Mouse (Mus musculus): ENCODE results near the gene Angel1.

Gene Angel1

DNA sequence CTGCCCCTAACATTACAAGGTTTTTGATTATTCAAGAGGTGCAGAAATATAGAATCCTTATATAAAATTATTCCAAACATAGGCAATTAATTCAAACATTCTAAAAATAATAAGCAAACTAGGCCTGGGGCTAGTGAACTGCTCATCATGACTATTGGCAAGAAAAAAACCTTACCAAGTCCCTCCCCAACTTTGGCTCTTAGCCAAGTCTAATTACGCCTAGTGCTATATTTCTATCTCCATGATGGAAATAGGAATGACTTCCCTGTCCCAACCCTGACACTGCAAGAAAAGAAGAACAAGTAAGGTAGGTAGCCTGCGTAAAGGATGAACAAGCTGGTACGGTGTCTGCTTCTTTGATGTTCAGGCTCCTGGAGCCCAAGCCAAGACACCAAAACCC, 23.6 kb downstream of the Angel1 start:
- DNase-seq (ENCODE audit: low spot score in 2 of 2) = no peak

DNA sequence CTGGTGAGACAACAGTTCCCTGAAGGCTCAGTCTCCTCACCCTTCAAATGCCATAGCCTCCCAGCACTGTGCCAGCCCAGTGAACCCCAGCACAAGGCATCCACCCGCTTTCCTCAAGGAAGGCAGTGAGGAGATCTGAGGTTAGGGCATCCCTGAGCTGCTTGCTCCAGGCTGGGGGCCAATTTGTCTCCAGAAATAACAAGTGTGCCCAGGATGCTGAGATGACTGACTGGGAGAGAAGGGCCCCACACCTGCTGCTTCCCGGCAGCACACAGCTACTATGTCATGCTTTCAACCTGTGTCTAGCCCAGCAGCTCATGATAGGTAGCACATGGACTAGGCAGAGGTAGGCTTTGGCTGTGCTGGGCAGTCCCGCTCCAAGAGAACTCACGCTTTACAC, 24.8 kb downstream of the Angel1 start:
- DNase-seq (ENCODE audit: low spot score in 2 of 2) = peak in 1 of 2 experiments; percentile 40

DNA sequence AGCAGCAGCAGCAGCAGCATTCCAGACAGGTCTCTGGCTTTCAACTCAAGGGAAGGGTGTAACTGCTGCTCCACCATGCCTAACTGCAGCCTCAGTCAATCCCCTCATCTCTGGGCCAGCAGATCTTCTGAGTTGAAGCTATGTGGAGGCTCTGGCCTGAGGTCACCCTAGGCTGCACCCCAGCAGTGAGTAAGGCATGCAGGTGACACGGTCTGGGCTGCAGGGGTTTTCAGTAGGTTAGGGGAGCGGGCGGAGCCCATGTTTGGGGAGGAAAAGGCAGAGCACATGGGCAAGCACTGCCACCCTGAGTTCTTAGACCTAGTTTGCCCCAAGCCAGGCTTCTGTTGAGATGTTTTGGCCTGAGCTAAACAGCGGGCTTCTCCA, 25.3 kb downstream of the Angel1 start:
- peak in 1 of 2 experiments; percentile 43 for DNase-seq (ENCODE audit: low spot score in 2 of 2)

DNA sequence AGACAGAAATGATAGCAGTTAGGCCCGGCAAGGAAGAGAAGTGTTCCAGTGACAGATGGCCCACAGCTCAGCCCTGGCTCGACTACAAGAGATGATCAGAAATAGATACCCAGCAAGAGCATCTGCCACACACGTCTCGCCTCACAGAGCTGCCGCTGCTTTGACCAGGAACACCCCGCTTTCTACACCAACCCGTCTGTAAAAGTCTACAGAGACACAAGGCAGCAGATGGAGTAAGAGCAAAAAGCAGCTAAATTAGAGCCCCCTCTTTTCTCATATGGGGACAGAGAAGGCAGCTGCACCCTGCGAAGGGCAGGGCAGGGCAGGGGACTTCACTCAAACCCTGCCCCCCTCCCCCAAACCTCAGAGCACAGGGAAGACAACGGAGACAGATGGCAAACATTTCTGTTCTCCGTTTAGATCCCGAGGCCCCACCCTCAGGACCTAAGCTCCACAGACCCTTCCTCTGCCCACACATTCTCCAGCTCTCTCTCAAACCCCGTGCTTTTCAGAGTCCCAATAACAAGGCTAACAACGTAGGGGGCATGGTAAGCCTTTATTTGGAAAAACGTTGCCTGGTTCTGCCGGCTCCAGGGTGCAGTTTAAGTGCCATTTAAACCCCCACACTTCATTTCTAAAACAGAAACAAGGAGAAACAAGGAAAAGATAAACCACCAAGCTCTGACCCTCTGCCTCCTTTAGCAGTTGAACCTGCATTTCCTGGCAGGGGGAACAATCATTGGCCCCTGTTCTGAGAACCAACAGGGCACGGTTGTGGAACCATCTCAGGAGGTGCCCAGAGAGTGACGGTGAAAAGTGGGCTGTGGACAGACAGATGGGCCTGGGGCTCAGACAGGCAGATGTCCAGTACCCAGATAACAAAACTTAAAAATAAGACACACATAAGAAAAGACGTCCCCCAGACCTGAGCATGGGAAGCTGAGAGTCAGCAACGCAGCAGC, 26.0 kb downstream of the Angel1 start:
- DNase-seq (ENCODE audit: low spot score in 2 of 2) = peak; percentile 88 to 95

DNA sequence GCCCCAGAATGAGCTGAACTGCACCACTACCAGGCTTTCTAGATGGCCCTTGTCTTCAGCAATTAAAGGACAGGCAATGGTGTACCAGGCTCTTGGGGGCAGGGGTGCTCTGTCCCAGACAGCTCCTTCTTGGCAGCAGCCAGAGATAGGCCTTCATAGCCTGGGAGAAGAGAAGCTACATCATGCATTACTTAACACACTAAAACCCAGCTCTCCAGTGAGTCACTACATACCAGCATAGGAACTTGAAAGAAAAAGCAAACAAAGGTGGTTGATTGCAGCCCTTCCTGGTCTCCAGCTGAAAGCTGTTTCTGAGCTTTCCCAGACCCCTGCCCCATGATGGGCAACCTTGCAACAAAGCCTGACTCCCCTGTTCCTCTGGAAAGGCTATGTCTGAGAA, 27.7 kb downstream of the Angel1 start:
- DNase-seq (ENCODE audit: low spot score in 2 of 2) = no peak

DNA sequence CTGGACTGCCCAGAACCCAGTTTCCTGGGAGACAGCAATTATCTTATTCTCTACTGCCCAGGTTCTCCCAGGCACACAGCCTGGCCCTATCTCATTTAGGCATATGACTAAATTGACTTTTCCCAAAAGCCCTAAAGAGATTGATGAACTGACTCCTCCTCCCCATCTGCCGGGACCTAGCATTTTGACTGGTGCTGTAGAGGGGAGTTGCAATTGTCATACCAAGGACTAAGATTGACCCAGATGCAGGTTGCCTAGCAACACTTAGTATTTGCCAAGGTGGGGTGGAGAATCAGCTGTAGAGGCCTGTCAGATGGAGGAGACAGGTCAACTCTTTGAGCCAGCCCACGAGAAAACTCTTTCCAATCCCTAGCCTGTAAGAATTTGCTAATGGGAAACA, 28.3 kb downstream of the Angel1 start:
- DNase-seq (ENCODE audit: low spot score in 2 of 2) = peak in 1 of 2 experiments; percentile 41

DNA sequence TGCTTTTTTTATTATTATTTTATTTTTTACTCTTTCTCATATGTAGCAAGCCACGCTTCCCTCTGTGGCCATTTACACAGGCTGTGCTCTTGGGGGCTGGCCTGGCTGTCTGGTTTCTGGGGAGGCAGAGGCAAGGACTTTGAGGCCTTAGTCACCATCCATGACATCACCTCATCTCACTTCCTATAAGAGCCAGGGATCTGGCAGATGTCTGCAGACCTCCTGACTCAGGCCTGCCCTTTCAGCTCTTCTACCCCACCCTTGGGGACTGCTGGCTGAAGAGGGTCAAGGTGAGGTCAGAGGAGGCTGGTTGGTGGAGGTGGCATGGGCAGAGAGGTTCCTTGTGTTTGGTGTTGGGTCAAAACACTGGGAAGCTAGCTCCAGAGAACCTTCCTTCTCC, 31.8 kb downstream of the Angel1 start:
- no peak for DNase-seq (ENCODE audit: low spot score in 2 of 2)

DNA sequence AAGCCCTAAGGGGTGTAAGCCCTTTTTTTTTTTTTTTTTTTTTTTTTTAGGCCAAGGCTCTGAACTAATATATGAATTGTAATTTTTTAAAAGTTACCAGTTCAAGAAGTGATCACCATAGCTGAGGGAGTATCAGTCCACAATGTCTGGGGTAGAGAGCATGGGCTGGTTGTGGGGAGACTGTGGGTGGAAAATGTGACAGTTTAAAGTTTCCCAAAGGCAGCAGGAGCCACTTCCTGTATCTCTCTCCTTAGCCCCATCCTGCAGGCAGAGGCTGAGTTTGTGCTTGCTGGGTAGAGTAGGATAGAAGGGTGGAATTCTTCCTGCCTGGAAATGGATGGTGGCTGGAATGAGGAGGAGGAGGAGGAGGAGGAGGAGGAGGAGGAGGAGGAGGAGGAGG, 32.9 kb downstream of the Angel1 start:
- DNase-seq (ENCODE audit: low spot score in 2 of 2) = no peak

DNA sequence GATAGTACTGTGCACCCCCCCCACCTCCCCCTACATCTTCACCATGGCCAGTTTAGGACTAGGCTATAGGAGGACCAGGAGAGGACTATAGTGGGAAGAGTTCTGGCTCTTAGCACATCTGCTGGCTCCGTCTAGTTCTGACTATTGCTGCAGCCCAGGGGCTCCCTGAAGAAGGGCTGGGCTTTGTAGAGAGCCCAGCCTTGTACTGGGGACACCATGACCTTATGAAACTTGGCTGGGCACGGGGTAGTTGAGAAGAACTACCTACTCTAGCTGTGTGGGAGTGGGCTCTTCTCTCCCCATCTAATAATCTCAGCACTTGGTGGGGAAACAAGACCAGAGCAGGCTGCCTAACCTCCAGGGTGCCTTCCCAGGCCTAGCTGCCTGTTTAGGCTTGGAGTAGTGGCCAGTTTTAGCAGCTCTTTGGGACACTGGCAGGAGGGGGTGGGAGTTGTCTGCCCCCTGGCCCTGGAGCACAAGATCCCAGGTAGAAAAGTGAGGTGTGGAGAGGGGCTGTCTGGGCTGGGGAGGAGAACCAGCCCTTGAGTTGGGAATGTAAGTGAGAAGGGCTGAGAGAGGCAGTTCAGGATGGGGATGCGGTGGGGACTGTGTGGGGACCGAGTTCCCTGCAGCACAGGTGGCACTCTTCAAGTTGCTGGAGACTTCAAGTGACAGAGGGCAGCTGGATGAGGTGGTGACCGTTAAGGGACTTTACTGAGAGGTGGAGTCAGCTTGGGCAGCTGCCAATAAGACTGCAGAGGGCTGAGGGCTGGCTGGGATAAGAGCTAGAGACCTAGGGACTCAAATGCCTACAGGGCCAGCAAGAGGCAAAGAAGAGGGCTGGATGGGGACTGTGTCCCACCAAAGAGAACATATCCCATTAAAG, 33.5 kb downstream of the Angel1 start:
- DNase-seq (ENCODE audit: low spot score in 2 of 2) = peak in 1 of 2 experiments; percentile 37

DNA sequence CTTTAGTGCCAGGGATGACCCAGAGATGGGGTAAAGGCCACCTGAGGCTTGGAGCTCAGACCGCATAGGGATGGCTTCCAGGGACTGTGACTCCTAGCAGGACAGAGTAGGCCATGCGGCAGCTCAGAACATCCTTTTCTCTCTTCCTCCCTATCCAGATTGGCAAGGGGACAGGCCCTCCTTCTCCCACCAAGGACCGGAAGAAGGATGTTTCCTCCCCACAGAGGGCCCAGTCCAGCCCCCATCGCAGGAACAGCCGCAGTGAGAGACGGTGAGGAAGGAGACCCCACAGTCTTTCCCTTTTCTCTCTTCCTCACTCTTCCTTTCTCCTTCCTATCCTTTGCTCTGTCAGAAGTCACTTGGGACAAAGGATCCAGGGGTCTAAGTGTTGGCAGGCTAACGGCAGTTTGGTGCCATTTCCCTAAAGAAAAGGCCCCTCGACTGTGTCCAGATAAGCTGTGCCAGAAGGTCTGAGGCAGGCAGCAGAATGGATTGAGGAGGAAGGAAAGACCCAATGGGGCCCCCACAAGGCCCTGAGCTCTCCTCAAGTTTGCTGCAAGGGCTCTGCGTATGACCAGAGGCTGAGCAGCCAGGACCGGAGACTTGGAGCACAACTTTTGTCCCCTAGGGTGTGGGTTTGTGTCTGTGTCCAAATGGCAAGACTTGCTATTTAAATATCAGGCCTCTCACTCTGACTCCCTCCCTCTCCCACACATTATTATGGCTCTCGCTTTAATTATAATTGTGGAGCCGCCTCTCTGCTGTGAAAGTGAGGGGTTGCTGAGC, 35.4 kb downstream of the Angel1 start:
- peak in 1 of 2 experiments; percentile 32 for DNase-seq (ENCODE audit: low spot score in 2 of 2)

DNA sequence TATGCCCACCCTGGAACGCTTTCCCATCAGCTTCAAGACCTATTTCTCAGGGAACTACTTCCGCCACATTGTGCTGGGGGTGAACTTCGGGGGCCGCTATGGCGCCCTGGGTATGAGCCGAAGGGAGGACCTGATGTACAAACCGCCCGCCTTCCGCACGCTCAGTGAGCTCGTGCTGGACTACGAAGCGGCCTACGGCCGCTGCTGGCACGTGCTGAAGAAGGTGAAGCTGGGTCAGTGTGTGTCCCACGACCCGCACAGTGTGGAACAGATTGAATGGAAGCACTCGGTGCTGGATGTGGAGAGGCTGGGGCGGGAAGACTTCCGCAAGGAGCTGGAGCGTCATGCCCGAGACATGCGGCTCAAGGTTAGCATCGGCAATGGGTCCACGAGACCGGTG, 37.3 kb downstream of the Angel1 start:
- DNase-seq (ENCODE audit: low spot score in 2 of 2) = no peak

DNA sequence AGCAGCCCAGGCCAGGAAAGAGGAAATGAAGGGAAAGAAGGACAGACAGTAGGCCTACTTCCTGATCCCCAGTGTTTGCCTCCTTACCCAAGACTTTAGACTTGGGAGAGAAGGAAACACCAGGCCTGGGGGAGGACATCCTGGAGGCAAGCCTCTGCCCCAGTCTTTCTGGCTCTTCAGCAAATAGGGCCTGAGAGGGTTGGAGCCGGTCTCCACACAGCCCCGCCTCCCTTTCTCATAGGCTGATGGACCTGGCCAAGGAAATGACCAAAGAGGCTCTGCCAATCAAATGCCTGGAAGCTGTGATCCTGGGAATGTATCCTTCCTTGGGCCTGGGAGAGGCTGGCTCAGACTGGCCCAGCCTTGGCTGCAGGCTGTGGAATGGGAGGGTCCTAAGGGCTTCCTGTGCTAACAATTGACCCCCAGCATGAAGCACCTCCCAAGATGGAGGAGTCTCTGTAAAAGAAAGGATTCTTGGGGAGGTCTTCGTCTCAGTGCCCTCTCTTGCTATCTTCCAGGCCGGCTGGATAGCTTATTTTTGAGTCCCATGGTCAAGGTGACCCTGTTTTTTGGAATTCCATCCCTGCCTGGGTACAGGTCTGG, 38.2 kb downstream of the Angel1 start:
- DNase-seq (ENCODE audit: low spot score in 2 of 2) = peak in 1 of 2 experiments; percentile 36

DNA sequence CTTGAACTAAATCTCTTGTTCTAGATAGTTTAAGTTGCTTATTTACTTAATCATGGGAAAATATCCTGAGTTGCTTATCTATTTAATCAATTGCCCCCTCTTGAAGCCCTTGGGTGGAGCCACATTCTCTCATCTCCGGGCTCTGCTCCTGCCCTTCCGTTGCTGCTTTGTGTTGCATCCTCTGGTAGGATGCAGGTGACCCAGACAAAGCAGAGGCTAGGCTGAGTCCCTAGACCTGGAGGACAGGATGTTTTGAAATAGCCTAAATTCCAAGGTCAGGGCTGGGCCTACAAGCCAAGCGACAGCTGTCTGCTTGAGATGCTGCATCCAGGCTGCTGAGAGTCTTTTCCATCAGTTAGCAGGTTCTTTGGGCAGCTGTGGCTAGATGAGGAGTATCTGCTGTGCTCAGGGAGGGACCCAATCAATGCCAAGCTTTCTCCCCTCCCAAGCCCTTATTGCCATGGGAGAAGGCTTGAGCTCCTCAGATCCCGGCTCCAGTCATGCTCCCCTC, 38.8 kb downstream of the Angel1 start:
- DNase-seq (ENCODE audit: low spot score in 2 of 2) = no peak

DNA sequence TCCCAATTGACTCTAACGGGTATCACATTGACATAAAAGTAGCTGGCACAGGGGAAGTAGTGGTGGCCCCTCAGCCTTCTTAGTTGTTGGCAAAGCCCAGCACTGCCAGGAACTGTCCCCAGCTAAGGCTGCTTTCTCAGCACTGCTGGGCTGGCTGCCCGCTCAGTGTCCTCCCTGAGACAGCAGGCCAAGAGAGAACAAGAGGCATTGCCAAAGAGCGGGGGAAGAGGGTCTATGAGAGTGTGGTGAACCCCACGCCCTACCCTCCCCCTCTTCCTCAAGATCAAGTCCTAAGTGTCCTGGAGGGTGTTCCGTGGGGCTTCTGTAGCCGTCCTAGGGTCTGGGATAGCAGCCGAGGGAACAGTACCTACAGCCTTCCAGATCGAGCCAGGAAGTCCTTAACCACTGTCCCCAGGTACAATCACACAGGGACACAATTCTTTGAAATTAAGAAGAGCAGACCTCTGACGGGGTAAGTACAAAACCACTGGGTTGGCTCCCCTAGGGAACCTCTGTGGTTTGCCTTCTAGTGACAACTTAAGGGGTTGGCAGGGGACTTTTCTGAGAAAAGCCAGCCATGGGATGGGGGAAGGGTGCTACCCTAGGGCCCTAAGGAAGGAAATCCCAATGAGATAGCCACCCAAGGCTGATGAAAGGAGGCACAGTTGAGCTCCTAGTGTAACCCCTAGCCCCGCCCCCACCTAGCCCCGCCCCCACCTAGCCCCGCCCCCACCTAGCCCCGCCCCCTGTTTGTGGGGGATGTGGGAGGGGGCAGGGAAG, 39.5 kb downstream of the Angel1 start:
- DNase-seq (ENCODE audit: low spot score in 2 of 2) = peak; percentile 78 to 81

DNA sequence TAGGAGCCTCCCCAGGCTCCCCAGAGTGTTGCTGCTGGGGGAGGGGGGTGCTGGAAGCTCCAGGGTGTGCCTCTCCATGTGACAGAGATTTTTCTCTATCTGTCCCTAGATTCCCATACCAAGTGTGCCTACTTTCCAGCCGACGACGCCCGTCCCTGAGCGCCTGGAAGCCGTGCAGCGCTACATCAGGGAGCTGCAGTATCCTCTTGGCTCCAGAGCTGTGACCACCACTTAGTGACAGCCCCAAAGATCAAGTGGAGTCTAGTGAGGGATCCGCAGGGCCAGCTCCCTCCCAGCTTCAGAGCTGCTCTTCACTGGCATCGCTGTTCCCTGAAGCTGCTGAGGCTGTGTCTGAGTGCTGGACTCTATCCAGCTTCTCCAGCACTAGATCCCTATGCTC, 41.0 kb downstream of the Angel1 start:
- DNase-seq (ENCODE audit: low spot score in 2 of 2) = peak in 1 of 2 experiments; percentile 66

DNA sequence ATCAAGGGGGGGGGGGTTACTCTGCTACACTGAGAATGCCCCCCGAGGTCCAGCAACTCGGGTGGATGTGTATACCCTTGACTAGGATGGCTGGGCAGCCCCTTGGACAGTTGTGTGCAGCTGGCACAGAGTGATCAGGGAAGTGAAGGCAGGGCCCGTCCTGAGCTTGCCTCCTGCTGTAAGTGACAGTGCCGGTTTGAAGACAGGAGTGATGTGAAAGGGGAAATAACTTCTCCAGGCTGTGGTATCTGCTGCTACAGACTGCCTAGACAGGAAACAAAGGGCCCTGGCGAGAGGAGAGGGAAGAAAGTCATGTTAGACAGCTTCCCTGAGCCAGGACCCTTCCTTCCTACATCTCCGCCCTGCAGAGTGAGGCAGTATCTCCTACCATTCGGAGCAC, 42.6 kb downstream of the Angel1 start:
- peak in 1 of 2 experiments; percentile 38 for DNase-seq (ENCODE audit: low spot score in 2 of 2)

DNA sequence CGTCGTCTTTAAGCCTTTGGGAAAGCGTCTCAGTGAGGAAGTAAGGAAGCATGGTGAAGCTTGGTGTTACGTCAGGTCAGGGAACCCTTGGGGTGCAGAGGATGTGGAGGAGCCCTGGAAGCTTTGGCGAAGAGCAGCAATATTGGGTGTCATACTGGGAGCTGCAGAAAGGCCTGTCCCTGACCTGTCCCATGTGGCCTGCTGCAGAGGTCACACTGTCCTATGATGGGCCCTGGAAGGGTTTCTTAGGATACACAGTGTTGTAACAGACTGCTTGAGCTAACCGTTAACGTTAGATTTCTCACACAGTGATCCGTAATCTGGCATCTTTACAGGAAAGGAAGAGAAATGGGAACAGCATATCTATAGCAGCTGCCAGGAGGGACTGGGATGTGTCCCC, 44.1 kb downstream of the Angel1 start:
- DNase-seq (ENCODE audit: low spot score in 2 of 2) = peak in 1 of 2 experiments; percentile 40

DNA sequence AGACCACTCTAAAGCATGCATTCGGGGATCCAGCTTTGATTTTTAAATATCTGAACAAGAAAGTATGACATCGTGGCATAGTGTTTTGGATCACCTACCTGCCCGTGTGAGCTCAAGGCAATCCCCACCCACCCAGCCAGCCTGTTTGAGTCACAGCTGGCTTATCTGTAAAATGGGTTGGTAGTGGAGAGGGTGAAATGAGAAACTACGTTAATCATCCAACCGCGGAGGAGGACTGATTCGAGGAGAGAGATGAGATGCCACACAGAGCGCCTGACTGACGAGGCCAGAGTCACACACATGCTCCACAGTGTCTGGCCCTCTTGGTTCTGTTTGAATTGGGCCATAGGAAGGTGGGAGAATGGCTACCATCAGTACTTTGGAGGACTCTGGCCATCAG, 44.6 kb downstream of the Angel1 start:
- DNase-seq (ENCODE audit: low spot score in 2 of 2) = peak in 1 of 2 experiments; percentile 39

DNA sequence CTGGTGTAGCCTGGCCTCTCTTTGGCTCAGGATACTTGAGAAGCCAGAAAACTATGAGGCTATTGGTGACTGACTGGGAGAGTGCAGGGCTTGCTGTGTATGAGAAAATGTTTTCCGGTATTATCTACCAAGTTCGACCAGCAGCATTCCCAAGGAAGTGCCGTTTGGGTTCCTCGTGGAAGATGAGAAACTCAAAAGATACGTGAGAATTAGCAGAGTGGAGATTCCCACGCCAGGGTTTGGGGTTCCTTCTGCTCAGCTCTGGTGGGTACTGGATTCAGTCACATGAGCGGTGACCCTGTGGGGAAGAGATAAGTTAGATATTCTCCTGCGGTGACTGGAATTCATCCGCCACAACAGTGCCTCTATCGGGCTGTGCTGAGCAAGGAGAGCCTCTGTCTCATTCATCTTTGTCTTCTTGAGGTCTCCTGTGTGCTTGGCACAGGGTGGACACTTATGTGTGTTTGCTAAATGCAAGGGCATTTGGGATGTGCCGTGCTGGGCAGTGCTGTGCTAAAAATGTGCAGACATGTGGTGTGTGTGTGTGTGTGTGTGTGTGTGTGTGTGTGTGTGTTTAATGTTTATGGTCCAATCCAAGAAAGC, 45.6 kb downstream of the Angel1 start:
- peak in 1 of 2 experiments; percentile 58 for DNase-seq (ENCODE audit: low spot score in 2 of 2)

DNA sequence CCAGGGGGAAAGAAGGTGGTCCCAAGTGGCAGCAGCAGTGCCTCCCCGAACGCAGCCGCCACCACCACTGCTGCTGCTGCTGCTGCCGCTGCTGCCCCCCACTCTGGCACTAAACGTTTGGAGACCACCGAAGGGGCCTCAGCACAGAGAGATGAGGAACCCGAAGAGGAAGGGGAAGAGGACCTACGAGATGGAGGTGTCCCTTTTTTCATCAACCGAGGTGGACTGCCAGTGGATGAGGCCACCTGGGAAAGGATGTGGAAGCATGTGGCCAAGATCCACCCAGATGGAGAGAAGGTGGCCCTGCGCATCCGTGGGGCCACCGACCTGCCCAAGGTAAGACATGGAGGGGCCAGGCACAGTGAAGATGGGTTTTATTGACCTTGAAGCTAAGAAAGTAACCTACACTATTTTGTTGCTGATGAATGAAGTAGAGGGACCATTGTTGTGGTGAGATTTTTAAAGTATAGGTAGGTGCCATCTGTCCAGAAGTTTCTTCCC, 46.2 kb downstream of the Angel1 start:
- no peak for DNase-seq (ENCODE audit: low spot score in 2 of 2)
